Mouse (Mus musculus): ENCODE measurements around the gene Zfp354b. TPM values are rescaled to one million over a fixed set of nuclear protein-coding genes. Genes with fewer than 3 reads are reported as not detected.

Gene Zfp354b
- polyA plus RNA-seq, 1 experiment from 2014 or later, result 2.1 TPM

GRCm38 (mm10) chr11:50878641-50879040 is 52.8 kb downstream of the Zfp354b start:
- Histone ChIP-seq H3K27ac (no peak overlapping the region), H3K4me3 (no peak overlapping the region), H3K4me2 (replicated peaks) (no peak overlapping the region), H3K4me1 (no peaks in the 10 kb centered on the region), H3K36me3 (peaks cover 94% of the 10 kb centered on the region), H3K27me3 (no peaks in the 10 kb centered on the region), H3K9me3 (peaks cover 15% of the 10 kb centered on the region), H3K9ac (no peak overlapping the region)
- ATAC-seq (ENCODE audit: low FRiP score, low read depth), result no peak
- WGBS, result 94% methylated on average over 3 of the region's 3 CpGs

Other genes with a start within 250 kb of the Zfp354b start
- 53.1 and 67.6 TPM in 2 replicates for gene Zfp354c, start 103.9 kb downstream of the Zfp354b start, polyA plus RNA-seq (2015; fragmentation: Nextera tagmentation; extraction: Ambion mirVana)
- 0.94 and 1.00 TPM in 2 replicates for gene Zfp879, start 90.1 kb downstream of the Zfp354b start, polyA plus RNA-seq (2015; fragmentation: Nextera tagmentation; extraction: Ambion mirVana)
- not detected in 2 replicates for gene Grm6, start 80.9 kb downstream of the Zfp354b start, polyA plus RNA-seq (2015; fragmentation: Nextera tagmentation; extraction: Ambion mirVana)
- gene Zfp454, start 44.0 kb downstream of the Zfp354b start, polyA plus RNA-seq (2015; fragmentation: Nextera tagmentation; extraction: Ambion mirVana), result 12.8 and 13.1 TPM in 2 replicates
- gene Zfp2, start 15.5 kb downstream of the Zfp354b start, polyA plus RNA-seq (2015; fragmentation: Nextera tagmentation; extraction: Ambion mirVana), result 12.7 and 14.3 TPM in 2 replicates
- not detected in 2 replicates for gene 4933414I15Rik, start 12.1 kb upstream of the Zfp354b start, polyA plus RNA-seq (2015; fragmentation: Nextera tagmentation; extraction: Ambion mirVana)
- gene Prop1, start 22.1 kb upstream of the Zfp354b start, polyA plus RNA-seq (2015; fragmentation: Nextera tagmentation; extraction: Ambion mirVana), result not detected in 2 replicates
- 0.04 TPM in 1 of 2 replicates, not detected in the other for gene Olfr1378, start 34.9 kb upstream of the Zfp354b start, polyA plus RNA-seq (2015; fragmentation: Nextera tagmentation; extraction: Ambion mirVana)
- not detected in 2 replicates for gene Olfr1377, start 50.3 kb upstream of the Zfp354b start, polyA plus RNA-seq (2015; fragmentation: Nextera tagmentation; extraction: Ambion mirVana)
- gene Olfr51, start 72.0 kb upstream of the Zfp354b start, polyA plus RNA-seq (2015; fragmentation: Nextera tagmentation; extraction: Ambion mirVana), result not detected in 2 replicates
- not detected in 2 replicates for gene Olfr54, start 82.6 kb upstream of the Zfp354b start, polyA plus RNA-seq (2015; fragmentation: Nextera tagmentation; extraction: Ambion mirVana)
- gene Olfr1375, start 116.5 kb upstream of the Zfp354b start, polyA plus RNA-seq (2015; fragmentation: Nextera tagmentation; extraction: Ambion mirVana), result not detected in 2 replicates
- 10.2 and 11.8 TPM in 2 replicates for gene Zfp354a, start 127.6 kb upstream of the Zfp354b start, polyA plus RNA-seq (2015; fragmentation: Nextera tagmentation; extraction: Ambion mirVana)

Data from limb, embryonic 13.5 days (tissue).